Mouse (Mus musculus) retina, postnatal 1 day (tissue): ENCODE data around the gene Asb17.
"Not testable (repeated sequence)": the region's sequence is repeated elsewhere in the genome, so short reads cannot be mapped to it uniquely, and the experiment has no call there.

ENCODE experiments used
- DNase-seq: peaks from one replicate; pipeline ENCODE4 v3.0.0-alpha.2; 2012

Asb17 gene

DNA sequence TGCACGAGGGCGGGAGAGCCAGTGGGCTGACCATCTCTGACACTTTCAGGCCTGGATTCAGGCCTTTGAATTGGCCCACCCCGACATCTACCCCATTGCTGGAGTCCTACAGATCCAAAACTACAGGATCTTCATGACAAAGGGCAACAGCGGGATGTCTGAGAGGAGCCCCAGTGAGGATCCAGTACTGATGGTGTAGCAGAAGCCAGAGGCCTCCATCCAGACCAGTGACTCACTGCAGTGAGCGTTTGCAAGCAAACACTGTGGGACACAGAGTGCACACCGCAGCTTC, 11.4 kb upstream of the Asb17 start:
- no peak for DNase-seq

- DNase-seq, result no peak
Observed at GRCm38 (mm10) chr3:153834071-153834470, 9.9 kb upstream of the Asb17 start.

- peak; percentile 87 for DNase-seq
Observed at GRCm38 (mm10) chr3:153835455-153836086, 8.4 kb upstream of the Asb17 start.

- DNase-seq, result no peak
Observed at GRCm38 (mm10) chr3:153836316-153836715, 7.7 kb upstream of the Asb17 start.

GRCm38 (mm10) chr3:153837593-153837992, 6.4 kb upstream of the Asb17 start:
- DNase-seq, result no peak

DNA sequence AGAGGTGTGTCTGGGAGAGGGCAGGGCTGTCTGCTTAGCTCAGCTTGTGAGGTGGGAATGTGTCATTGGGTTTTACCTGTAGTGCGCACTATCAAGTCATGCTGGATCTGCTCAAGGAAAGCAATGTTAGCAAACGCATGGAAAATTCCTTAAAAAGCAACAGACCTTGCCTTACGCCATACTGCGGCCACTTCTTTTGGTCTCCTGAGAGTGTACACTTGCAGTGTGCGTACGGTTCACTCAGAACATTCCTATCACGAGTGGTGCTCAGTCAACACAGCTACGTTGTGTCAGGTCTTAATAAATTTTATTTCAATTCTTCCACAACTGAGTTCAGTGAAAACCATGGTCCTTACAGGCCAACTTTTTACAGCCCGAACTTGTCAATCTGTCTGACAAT, 748 bp downstream of the Asb17 start:
- no peak for DNase-seq

- no peak for DNase-seq
Observed at GRCm38 (mm10) chr3:153845500-153845899, 1.5 kb downstream of the Asb17 start.

DNA sequence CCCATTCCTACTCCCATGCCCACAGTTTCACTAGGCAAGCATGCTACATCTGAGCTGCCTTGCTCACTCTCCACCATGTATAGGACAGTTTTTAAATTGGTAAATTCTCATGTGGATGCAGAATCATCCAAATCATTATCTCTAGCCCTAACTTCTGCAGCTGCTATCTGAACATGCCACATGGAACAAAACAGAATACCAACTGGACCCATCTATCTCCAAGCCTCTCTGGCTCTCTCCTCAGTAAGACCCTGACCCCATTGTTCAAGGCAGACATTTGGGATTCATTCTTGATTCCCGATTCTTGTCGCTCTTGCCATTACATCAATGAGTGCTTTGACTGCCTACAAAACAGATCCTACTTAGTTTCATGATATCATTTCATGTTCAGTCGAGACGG, 2.1 kb downstream of the Asb17 start:
- no peak for DNase-seq

DNA sequence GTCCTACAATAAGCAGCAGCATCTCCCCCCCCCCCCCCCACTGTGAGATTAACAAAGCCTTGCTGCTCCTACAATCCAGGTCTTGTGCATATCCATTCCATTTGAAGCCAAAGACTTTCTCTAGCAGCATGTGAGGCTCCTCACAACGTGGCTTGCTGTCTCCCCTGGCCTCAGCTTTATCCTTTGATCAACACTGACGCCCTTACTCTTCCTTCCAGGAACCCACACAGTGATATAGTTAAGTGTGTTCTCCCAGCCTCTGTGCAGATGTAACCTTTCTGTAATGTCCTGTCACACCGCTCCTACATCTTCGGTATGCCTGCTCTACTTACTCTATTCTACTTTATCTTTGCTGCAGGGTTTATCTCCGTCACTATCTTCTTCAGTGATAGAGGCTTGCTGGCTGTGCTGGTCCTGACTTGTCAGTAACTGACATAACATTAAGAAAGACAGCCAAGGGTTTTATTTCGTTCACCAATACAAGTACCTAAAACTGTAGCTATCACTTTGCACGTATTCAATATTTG, 3.3 kb downstream of the Asb17 start:
- DNase-seq, result no peak

DNA sequence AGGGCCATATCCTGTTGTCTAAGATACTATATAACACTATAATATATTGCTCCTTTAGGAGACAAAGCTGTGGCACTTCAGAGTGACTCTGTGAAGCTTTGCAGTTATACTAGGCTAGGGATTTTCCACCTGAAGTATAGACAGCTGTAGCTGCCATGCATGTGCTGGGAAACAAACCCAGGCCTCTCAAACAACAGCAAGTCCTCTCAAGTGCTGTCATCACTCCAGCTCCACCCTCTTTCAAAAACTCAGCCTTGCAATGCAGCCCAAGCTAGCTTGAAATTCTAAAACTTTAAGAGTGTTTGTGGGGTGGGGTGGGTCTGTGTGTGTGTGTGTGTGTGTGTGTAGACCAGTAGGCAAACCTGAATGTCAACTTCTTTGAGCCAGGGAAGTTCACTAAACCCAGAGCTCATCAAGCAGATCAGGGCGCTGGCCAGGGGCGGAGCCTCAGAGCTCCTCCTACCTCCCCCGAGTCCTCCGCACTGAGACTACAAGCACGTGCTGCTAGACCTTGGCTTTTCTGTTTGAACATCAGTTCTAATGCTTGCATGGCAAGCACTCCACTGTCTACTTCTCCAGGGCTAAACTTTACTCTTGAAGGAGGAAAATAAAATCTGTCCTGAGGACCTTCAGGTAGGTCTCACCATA, 5.5 kb downstream of the Asb17 start:
- peak; percentile 34 for DNase-seq

- no peak for DNase-seq
Observed at GRCm38 (mm10) chr3:153850759-153851158, 6.8 kb downstream of the Asb17 start.

DNA sequence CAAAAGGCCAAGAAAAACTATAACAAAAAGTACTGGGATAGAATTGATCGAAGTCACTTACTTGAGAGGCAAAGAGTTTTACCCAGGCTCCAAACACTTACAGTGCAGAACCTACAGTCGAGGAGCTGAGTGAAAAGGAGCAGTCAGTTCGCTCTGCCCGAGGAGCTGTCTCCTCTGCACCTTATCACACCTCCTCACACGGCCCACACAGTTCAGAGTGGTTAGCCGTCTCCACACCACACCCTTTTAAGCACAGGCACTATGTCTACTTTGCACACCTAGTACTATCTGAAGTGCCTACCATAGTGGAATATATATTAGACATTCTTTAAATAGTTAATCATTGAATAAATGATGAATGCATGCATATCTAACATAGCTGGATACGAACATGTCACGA, 8.3 kb downstream of the Asb17 start:
- DNase-seq, result no peak

DNA sequence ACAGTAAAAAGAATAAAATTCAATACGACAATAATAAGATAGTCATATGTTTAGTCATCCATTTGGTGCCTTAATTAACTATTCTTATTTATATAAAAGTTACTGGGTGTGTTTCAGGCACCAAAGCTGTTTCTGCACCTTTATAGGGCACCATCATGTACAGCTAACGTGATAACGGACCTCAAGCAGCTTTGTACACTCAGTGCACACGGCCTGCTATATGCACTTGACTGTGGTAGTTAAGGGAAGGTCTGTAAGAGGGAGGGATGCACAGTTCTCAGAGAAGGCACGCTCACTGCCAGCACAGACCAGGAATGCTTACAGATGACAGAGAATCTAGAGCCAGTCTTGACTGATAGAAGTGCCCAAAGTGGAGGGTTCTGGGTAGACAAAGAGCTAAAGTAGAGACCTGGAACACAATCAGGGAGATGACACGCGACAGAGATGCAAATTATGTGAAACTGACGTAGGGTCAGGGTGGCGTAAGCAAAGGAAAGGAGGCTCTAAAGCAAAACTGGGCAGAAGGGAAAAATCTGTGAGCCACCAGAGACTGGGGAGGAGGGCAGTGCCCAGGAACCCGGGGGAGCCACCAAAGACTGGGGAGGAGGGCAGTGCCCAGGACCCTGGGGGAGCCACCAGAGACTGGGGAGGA, 14.5 kb downstream of the Asb17 start:
- no peak for DNase-seq

GRCm38 (mm10) chr3:153860392-153860791, 16.4 kb downstream of the Asb17 start:
- not testable (repeated sequence) for DNase-seq

GRCm38 (mm10) chr3:153863816-153864215, 19.8 kb downstream of the Asb17 start:
- DNase-seq, result no peak

GRCm38 (mm10) chr3:153864636-153865429, 20.8 kb downstream of the Asb17 start:
- DNase-seq, result no peak

- peak; percentile 29 for DNase-seq
Observed at GRCm38 (mm10) chr3:153867149-153868136, 23.4 kb downstream of the Asb17 start.

DNA sequence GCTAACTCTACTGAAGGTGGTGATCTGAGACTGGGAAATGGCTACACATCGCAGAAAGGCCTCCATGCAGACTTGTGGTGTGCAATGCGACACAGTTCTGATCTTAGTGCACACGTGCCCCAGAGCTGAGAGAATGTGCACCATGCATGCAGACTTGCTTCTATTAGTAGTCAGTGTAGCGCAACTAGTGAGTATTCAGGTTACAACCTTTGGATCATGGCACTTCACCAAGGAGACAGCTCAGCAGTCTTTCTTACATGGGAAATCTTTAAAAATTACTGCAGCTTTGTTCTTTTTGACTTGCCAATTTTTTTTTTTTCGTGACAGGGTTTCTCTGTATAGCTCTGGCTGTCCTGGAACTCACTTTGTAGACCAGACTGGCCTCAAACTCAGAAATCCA, 27.4 kb downstream of the Asb17 start:
- DNase-seq, result no peak

DNA sequence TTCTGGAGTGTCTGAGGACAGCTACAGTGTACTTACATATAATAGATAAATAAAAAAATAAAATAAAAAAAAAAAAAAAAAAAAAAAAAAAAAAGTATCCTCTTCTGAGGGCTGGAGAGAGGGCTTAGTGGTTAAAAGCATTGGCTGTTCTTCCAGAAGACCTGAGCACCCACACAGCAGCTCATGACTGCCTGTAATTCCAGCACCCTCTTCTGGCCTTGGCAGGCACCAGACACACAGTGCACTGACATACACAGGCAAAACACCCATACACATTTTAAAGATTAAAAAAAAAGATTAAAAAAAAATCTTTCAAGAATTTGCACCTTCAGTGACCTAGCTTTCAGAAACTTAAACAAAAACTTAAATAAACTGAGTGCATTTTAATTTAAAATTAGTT, 42.3 kb downstream of the Asb17 start:
- DNase-seq, result no peak

DNA sequence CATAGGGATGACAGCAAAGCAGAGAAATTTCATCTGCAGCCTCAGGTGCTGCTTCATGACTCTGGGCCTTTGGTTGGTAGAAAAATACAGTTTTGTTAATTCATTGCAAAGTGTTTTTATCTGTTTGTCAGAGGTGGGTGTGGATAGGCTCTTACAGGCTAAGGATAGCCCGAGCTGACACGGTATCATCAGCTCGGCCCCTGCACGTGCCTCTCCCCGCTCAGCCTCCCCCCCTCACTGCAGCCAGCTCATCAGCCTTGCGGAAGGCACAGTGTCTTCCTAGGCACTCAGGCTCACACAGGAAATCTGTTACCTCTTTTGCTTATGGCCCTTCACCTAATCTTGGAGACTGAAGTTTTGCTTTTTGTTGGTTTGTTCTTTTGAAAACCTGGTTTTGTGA, 44.1 kb downstream of the Asb17 start:
- no peak for DNase-seq

GRCm38 (mm10) chr3:153889188-153889781, 45.3 kb downstream of the Asb17 start:
- no peak for DNase-seq

DNA sequence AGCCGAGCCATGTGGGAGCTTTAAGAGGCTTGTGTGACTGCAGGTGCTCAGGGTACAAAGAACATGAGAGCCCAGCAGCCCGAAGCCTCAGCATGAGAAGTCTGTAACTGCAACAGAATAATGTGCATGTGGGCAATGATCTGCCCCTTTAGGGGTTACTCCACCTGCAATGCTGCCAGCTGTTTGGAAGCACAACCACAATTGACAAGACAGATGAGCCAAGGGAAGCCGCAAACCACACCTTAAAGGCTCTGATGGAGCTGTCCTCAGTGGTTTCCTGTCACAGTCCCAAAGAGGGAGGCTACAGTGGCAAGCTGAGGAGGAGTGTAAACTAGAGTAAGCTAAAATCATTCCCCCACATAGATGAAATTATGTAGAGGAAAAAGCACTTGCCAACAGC, 51.4 kb downstream of the Asb17 start:
- DNase-seq, result no peak
